Mouse (Mus musculus): ENCODE data around the gene Ildr1.

The Ildr1 gene

GRCm38 (mm10) chr16:36770191-36770771 lies 76.5 kb downstream of the Ildr1 start:
- in situ Hi-C loops (cut with MboI; ENCODE audit: low sequenced_read_pairs) = no loop called here

GRCm38 (mm10) chr16:36770830-36771229 lies 77.1 kb downstream of the Ildr1 start:
- in situ Hi-C loops (cut with MboI; ENCODE audit: low sequenced_read_pairs) = no loop called here

GRCm38 (mm10) chr16:36771244-36771643 lies 77.5 kb downstream of the Ildr1 start:
- in situ Hi-C loops (cut with MboI; ENCODE audit: low sequenced_read_pairs) = no loop called here

- in situ Hi-C loops (cut with MboI; ENCODE audit: low sequenced_read_pairs) = no loop called here
Measured at GRCm38 (mm10) chr16:36771703-36772102, 77.9 kb downstream of the Ildr1 start.

GRCm38 (mm10) chr16:36772996-36773395 lies 79.2 kb downstream of the Ildr1 start:
- in situ Hi-C loops (cut with MboI; ENCODE audit: low sequenced_read_pairs) = no loop called here

GRCm38 (mm10) chr16:36775658-36776057 lies 81.9 kb downstream of the Ildr1 start:
- in situ Hi-C loops (cut with MboI; ENCODE audit: low sequenced_read_pairs) = no loop called here
